Mouse (Mus musculus): ENCODE data around the gene 3110082I17Rik.

The 3110082I17Rik gene

DNA sequence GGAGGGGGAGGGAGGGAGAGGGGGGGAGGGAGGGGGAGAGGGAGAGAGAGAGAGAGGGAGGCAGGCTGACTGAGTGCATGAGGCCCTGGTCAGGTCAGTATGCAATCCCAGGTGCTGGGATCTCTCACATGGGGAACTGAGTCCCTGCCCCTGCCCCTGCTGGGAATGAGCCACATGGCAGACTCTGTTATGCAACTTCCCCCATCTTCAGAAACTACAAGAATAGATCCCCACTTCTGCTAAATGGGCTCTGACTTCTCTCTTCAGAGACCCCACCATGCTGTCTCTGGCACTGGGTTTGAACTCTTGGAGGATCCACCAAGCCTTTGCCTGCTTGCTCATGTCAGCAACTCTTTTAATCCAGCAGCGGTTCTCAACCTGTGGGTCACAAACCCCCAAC is 94.5 kb downstream of the 3110082I17Rik start:
- in situ Hi-C loops (cut with MboI; ENCODE audit: unreplicated experiment in 2 of 2): loop anchor here (5.0 to 10.0 kb wide), 3 partner anchors 99 to 379 kb away; partner anchors contain the start of gene 3110082I17Rik (in 1 of the 2)

DNA sequence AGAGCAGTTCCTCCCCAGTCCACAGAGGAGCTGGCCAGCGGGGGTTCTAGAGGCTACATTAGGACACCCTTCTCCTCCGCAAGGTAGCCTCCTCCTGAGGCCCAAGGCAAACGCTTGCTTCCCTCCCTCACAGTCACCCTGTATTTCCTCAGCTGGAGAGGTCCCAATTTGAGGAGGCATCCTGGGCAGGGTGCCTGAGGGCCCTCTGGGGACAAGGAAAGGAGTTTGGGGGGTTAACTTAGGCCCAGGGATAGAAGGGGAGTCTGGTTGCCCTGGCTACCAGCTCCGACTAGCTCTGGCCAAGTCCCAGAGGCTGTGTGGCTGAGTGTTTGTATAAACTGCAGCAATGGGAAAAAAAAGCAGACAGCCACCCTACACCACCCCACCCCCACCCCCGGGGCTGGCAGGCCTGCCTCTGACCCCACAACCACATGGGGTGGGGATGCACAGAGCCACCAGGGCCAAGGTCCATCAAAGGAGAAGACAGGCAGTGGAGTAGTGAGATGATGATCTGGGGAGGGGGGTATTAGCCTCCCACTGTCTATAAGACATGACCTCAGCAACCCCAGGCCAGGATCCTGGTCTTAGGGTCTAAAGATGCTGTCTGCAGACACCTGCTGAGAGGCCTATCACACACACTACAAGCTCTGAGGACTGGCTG is 95.3 kb downstream of the 3110082I17Rik start:
- in situ Hi-C loops (cut with MboI; ENCODE audit: unreplicated experiment in 2 of 2): loop anchor here (5.0 to 10.0 kb wide), 6 partner anchors 37 to 380 kb away; partner anchors contain the start of gene 3110082I17Rik (in 1 of the 2)

DNA sequence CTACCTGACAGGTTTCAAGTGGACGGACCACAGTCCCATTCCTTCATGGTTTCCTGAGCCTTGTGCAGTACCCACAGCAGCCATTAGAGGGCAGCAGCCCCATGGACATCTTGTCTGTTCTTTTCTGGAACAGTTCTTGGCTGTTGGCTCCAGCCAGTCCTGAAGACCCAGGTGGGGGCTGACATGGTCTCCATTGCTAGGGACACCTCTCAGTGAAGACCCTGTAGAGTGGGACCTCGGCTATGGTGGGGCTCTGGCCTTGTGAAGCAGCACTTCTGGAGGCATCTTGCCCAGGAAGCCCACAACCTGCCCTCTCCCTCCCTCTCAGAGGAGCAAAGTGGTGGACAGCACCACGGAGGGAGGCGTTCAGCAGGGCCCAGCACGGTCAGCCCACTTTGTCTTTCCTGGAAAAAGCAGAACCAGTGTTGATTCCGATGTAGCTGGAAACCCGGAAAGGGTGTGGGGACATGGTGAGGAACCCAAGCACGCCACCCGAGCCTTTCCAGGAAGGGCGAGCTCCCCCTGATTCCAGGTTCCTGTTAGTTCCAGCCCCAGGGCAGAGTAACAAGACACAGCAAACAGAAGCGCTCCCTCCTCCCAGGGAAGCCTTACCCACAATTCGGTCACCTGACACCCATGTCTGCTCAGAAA is 95.9 kb downstream of the 3110082I17Rik start:
- in situ Hi-C loops (cut with MboI; ENCODE audit: unreplicated experiment in 2 of 2): loop anchor here (5.0 to 10.0 kb wide), 6 partner anchors 38 to 380 kb away; partner anchors contain the start of gene 3110082I17Rik (in 1 of the 2)

DNA sequence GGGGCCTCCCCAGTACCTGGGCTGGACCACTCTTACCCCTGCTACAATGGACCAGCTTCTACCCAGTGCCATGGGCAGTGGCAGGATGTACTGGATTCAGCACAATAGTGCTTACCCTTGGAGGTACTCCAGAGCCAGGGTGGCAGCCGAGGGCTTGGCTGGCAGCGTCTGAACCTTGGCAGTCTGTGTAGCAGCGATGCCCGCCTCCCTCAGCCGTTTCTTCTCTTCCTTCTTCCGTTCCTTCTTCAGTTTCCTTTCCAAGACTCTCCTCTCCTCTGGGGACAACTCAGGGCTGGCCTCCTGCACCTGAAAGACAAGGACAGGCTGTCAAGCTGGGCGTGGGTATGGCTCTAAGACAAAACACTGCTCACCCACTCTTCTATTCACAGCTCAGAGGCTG is 96.5 kb downstream of the 3110082I17Rik start:
- in situ Hi-C loops (cut with MboI; ENCODE audit: unreplicated experiment in 2 of 2): loop anchor here (5.0 to 10.0 kb wide), 6 partner anchors 38 to 381 kb away; partner anchors contain the start of gene 3110082I17Rik (in 1 of the 2)

DNA sequence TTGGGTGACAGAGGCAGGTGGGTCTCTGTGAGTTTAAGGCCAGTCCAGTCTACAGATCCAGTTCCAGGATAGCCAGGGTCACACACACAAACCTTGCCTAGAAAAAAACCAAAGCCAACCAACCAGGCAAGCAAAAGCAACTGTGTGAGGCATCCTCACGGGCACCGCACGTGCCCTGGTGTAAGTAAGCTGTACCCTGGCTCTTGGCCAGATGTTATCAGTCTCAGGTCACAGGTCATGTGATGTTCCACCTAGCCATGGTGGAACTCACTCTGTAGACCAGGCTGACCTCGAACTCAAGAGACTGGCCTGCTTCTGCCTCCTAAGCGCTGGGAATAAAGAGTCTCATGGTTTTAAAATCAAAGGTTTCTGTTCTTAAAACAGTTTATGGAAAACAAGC is 101.1 kb downstream of the 3110082I17Rik start:
- in situ Hi-C loops (cut with MboI; ENCODE audit: unreplicated experiment in 2 of 2): loop anchor here (5.0 to 10.0 kb wide), 2 partner anchors 284 to 512 kb away; no protein-coding TSS in a partner anchor

DNA sequence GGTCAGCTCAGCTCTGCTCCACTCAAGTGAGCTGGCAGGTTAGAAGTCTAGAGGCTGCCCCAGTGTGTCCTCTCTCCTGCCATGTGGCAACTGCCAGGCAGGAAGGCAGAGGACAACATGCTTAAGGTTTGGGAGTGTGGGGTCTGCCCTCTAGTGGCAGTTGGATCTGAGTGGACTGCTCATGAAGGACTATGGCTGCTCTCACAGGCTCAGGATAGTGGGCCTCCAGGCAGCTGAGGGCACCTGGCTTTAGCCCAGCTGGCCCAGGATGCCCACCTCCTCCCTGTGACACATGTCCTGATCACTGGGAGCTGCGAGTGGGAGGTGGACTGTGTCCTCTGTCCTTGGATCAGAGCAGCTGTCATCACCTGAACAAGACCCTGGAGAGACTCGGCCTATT is 101.7 kb downstream of the 3110082I17Rik start:
- in situ Hi-C loops (cut with MboI; ENCODE audit: unreplicated experiment in 2 of 2): loop anchor here (5.0 to 10.0 kb wide), 2 partner anchors 284 to 511 kb away; no protein-coding TSS in a partner anchor

DNA sequence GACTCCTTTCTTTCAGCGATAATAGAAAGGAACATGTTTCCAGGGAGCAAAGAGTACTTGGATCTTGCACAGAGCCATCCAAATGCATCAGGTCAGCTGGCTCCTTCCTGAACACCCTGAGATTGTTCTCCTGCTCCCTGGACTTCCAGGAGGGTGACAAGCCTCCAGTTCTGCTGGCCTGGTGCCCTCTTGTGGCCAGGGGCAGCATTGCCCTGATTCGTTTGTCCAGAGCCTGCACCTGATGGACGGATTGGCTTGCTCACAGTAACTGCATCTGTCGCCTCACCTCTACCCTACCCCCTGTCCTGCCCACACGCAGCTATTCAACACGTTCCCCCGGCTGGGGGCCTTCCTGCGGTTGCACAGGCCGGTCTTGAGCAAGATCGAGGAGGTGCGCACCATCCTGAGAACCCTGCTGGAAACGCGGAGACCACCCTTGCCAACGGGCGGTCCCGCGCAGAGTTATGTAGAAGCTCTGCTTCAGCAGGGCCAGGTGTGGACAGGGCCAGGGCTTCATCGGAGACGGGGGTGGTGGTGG is 105.0 kb downstream of the 3110082I17Rik start:
- in situ Hi-C loops (cut with MboI; ENCODE audit: unreplicated experiment in 2 of 2): loop anchor here (5.0 to 10.0 kb wide), 2 partner anchors 281 to 508 kb away; no protein-coding TSS in a partner anchor

DNA sequence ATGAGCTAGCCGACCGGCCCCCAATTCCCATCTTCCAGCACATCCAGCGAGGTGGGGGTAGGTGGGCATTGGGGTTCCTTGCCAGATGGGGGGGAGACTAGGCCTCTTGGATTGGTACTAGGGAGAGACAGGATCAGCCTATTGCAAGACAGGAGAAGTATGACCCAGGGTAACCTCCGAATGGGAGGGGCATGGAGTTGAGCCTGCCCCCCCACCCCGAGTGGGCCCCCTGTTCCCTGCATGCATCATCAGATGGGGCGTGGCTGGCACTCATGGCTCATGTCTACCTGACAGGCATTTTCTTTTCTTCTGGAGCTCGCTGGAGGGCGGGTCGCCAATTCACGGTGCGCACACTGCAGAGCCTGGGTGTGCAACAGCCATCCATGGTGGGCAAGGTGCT is 106.4 kb downstream of the 3110082I17Rik start:
- in situ Hi-C loops (cut with MboI; ENCODE audit: unreplicated experiment in 2 of 2): loop anchor here in 1 of 2 experiments (10.0 kb wide), 1 partner anchor 279 kb away; no protein-coding TSS in a partner anchor

DNA sequence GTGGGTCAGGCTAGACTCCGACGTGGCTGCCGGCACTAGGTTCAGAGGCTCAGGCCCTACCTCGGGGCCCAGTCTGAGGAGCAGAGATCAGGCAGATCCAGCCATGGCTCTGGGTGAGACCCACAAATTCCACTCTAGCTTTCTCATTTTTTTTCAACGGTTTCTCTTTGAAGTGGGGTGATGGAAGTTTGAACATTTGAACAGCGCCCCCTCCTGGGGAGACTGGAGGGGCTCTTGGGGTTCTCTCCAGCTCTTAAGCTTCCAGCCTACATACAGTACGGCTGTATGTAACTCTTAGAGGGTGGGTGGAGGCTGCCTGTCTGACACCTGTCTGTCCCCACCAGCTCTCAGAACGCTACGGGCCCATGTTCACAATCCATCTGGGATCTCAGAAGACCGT is 106.8 kb downstream of the 3110082I17Rik start:
- in situ Hi-C loops (cut with MboI; ENCODE audit: unreplicated experiment in 2 of 2): loop anchor here in 1 of 2 experiments (10.0 kb wide), 1 partner anchor 279 kb away; no protein-coding TSS in a partner anchor

DNA sequence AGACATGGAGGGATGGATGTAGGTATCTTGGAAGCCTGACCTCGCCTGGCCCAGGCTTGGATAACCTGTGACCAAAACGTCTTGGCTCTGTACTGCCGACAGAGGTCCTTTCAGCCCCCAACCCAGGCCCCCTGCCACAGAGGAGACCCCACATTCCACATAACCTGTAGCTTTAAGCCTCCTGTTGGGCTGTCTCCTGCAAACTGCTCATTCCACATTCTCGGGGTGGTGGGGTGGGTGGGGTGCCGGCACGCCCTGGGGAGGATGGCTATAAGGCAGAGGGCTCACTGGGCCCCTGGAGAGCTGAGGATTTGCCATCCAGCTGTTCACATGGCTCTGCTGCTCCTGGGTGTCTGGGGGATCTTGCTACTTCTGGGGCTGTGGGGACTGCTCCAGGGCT is 108.0 kb downstream of the 3110082I17Rik start, which contains the start of gene Cyp2w1:
Cyp2w1 (plus strand) TSS at position 301 of the 400 bp plus-strand sequence.
- in situ Hi-C loops (cut with MboI; ENCODE audit: unreplicated experiment in 2 of 2): loop anchor here in 1 of 2 experiments (10.0 kb wide), 1 partner anchor 278 kb away; no protein-coding TSS in a partner anchor

DNA sequence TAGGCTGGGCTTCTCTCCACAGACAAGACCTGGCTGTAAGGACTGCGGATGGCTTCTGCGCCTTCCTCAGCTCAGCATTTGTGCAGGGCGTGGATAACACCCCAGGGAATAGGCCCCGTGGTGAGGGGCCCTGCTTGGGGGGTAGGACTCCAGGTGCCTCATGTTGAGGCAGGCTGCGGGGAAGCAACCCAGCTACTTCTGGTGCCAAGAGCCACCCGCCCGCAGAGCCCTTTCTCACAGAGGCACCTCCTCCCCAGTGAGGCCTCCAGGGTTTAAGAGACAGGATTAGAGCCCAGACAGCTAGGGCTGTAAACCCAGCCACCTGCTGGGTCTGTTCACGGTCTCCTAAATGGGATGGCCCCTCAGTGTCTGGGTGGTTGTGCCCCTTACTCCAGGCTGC is 108.7 kb downstream of the 3110082I17Rik start:
- in situ Hi-C loops (cut with MboI; ENCODE audit: unreplicated experiment in 2 of 2): loop anchor here in 1 of 2 experiments (10.0 kb wide), 1 partner anchor 277 kb away; no protein-coding TSS in a partner anchor

DNA sequence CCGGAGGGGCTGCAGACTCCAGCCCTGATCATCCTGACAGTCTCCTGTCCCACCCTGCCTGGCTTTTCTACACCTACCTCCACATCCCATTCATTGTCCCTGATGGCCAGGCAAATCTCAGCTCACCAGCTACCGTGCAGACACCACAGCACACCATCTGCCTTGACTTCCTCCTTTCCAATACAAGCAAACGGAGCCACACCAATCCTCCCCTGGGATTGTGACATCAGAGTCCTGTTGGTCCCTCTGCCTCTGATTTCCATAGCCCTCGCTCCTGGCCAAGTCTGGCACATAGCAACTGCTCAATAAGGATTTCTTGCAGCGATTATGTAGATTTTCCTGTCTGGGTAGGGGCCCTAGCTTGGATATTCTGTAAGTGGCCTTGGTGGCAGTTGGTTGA is 109.2 kb downstream of the 3110082I17Rik start, which contains the start of gene Cox19:
Cox19 (minus strand) TSS at position 285 of the 400 bp plus-strand sequence.
- in situ Hi-C loops (cut with MboI; ENCODE audit: unreplicated experiment in 2 of 2): loop anchor here in 1 of 2 experiments (10.0 kb wide), 1 partner anchor 276 kb away; no protein-coding TSS in a partner anchor

DNA sequence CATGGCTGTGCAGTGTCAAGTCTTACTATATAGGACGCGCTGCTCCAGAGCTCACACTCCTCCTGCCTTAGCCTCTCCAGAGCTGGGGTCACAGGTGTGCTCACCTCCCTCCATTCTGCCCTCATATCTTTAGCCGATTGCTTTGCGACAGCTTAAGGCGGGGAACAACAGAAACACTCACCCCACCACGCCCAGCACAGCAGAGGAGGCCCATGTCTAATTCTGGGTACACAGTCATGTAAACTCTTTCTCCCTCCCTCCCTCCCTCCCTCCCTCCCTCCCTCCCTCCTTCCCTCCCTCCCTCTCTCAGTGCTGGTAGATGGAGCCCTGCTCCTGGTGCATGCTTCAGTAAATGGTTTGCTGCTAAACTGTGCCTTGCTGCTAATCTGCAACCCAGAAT is 110.6 kb downstream of the 3110082I17Rik start:
- in situ Hi-C loops (cut with MboI; ENCODE audit: unreplicated experiment in 2 of 2): loop anchor here in 1 of 2 experiments (10.0 kb wide), 1 partner anchor 275 kb away; no protein-coding TSS in a partner anchor

DNA sequence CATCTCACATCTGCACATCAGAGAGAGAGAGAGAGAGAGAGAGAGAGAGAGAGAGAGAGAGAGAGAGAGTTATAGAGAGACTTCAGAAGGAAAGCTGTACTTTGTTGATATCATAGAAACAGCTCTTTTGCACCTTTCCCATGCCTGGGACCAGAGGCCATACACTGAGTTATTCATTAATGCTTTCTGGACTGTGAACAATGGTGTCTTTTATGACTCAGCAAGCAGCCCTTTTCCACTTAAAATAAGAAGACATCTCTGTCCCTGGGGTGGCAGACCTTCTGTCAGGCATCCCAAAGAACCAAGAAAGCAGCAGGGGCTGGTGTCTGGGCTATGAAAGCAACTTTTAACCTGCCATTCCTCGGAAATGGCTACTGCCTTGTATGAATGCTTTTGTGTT is 113.1 kb downstream of the 3110082I17Rik start:
- in situ Hi-C loops (cut with MboI; ENCODE audit: unreplicated experiment in 2 of 2): no loop called here

DNA sequence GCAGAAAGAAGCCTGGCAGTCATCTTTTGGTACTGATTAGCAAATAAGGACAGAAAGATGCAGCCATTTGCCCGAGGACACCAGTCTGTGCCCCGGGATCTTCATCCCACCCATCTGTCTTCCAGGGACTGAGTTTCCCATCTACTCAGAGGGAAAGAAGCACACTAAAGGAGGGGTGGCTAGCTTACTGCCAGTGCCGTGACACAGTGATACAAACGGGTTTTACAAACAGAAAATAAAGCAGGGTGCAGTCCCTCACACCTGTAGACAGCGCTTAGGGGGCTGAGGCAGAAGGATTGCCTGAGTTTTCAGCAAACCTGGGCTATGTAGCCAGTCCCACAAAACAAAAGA is 115.0 kb downstream of the 3110082I17Rik start:
- in situ Hi-C loops (cut with MboI; ENCODE audit: unreplicated experiment in 2 of 2): no loop called here

DNA sequence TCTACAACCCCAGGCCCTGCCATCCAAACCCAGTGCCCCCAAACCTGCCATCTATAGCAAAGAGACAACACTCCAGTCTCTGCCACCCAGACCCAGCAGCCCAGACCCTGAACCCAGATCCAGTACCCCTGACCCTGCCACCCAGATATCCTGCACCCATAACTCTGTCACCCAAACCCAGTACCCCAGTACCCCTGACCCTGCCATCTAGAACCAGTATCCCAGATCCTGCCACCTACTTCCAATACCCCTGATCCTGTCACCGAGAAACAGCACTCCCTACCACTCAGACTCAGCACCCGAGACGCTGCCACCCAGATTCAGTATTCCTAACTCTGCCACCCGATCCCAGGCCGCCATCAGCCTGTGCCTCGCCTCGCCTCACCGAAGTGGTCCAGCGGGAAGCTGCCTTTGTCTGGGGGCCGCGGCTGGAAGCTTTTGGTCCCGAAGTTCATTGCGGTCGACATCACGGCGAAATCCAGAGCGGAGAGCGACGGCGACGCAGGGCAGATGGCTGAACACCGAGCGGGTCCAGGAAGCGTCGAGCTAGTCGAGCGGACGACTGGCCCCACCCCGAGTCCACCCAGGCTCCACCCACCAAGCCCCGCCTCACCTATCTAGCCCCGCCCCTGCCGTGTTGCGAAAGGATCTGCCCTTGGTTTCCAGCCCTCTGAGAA is 115.5 kb downstream of the 3110082I17Rik start:
- in situ Hi-C loops (cut with MboI; ENCODE audit: unreplicated experiment in 2 of 2): no loop called here

DNA sequence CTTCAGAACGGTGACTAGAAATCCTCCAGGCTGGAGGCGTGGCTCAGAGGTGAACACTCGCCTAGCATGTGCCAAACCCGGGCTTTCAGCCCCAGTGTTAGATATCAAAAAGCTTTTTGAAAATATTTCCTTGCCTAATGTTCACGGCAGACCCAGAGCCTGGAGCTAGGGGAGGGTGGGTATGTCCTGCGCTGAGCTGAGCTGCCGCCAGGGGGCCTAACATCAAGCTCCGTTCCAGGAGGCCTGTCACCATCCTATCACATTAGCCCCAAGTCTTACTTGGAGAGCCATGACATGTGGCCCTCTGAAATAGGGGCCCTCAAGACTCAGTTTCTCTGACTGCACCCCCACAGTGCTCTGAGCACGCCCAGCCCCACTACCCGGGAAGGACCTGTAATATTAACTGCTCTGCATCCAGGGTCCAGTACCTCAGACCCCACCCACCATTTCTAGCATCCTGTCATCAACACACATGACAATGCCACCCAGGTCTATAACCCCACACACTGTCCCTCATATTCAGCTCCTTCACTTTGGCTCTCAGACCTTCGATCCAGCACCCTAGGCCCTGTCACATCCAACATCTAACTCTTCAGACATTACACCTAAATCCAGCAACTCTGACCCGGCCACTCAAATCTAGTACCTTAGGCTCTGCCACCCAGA is 116.2 kb downstream of the 3110082I17Rik start:
- in situ Hi-C loops (cut with MboI; ENCODE audit: unreplicated experiment in 2 of 2): no loop called here

DNA sequence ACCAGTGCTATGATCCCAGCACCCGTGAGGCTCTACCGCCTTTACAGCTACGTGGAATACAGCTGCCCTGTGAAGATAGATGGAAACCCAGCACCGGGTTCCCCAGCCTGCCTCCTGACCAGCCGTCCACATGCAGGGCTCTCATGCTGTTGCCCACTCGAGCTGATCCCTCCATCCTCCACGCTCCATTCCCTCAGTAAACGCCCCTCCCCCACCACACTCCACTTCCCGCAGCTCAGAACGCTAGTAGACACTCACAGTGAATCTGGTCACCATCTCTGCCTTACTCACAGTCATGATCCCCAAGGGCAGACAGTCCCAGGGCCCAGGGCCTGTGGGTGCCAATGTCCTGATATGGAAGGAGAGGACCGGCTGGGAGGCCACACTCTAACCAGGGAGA is 121.4 kb downstream of the 3110082I17Rik start:
- in situ Hi-C loops (cut with MboI; ENCODE audit: unreplicated experiment in 2 of 2): loop anchor here in 1 of 2 experiments (10.0 kb wide), 1 partner anchor 416 kb away; no protein-coding TSS in a partner anchor

DNA sequence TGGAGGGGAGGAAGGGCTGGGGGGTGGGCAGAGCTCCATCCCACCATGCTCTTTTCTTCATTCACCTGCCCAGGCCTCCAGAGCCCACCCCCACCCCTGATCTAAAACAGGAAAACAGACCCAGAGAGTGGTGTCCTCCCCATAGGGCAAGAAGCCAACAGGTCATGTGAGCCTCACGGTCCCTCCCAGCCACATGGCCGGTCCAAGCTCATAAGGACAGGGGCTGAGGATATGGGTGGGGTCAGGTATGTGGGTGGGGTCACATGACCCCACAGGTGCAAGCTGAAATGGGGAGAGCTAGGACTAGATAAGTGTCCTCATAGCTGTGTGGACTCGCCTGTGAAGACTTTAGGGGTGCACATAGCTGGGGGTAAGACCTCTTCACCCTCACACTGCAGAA is 121.9 kb downstream of the 3110082I17Rik start:
- in situ Hi-C loops (cut with MboI; ENCODE audit: unreplicated experiment in 2 of 2): loop anchor here in 1 of 2 experiments (10.0 kb wide), 1 partner anchor 416 kb away; no protein-coding TSS in a partner anchor

Measured in v-Abl transformed pro-B cells (cell line).